In the genomic region with DNA sequence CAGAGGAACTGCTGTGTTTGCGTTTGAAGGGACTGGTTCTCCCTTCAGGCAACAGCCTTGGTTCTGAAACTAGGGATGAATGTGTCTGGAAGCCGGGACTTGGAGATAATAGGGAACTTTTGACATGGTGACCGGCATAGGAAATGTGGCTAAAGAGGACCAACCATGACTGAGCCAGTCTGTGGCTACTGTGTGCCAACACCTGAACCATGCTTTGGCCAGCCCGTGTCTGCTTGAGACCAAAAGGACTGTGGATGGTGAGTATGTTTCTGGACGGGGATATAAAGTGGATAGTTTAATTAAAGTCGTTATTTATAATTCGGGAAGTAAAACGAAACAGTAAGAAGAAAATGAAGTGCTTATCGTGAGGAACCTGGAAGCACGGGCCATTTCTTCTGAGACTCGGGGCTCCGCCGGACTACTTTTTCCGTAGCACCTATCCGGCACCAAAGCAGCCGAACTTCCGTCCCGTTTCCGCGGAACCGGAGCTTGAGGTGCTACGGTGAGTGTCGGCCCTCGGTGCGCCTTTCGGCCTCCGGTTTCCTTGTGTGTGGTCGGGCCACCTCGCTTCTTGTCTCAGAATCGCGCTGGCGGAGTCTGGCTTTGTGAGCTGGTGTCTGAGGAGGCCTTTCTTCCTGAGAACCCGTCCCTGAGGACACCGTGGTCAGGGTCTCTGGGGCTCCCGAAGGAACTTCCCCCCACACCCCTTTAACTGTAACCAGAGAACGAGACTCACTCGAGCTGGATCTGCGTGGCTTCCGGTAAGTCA, we compare ENCODE assay signal across 8 mouse cellular contexts. TPM values are rescaled to one million over a fixed set of nuclear protein-coding genes. Genes with fewer than 3 reads are reported as not detected.
DNase-seq lines count a peak whose midpoint lies in the region; ATAC-seq and TF ChIP-seq lines count a peak whose summit lies in the region.

A gene (plus strand): TSS at position 462 of the 769 bp plus-strand sequence.

- H3K79me2 ChIP-seq in MEL (ENCODE audit: control insufficient read depth, insufficient read depth, low read length, poor library complexity): peaks cover 32% of the 10 kb centered on the region

- peak within 1 kb of the TSS; percentile 83 to 85 for H3K4me3 ChIP-seq in MEL (ENCODE audit: control insufficient read depth in 1 of 2, insufficient read depth in 1 of 2, low read depth in 2 of 2, low read length in 2 of 2)
- H3K4me3 ChIP-seq in cerebellum, adult 2 months (replicated peaks; ENCODE audit: insufficient read depth, low read depth, low read length): peak within 1 kb of the TSS; percentile 93
- H3K4me3 ChIP-seq in forebrain, postnatal 0 days (ENCODE audit: low read depth, low read length): peak within 1 kb of the TSS; percentile 85
- peak within 1 kb of the TSS; percentile 83 for H3K4me3 ChIP-seq in lung, embryonic 16.5 days (ENCODE audit: low read length)

- no peaks in the 10 kb centered on the region for H3K9me3 ChIP-seq in MEL (replicated peaks; ENCODE audit: insufficient read depth, low read length)
- no peaks in the 10 kb centered on the region for H3K9me3 ChIP-seq in forebrain, postnatal 0 days (ENCODE audit: low read length)
- H3K9me3 ChIP-seq in lung, embryonic 16.5 days (ENCODE audit: control insufficient read depth, low read length): no peaks in the 10 kb centered on the region

- WGBS in cerebellum, adult 2 months: 3% methylated on average over 39 of the region's 39 CpGs
- WGBS in forebrain, postnatal 0 days: 6% methylated on average over 39 of the region's 39 CpGs
- 5% methylated on average over 36 of the region's 39 CpGs for WGBS in lung, embryonic 16.5 days

- no peak for TF ChIP-seq RAD21 in MEL (IDR thresholded peaks at IDR 0.05; ENCODE audit: low read depth, low read length)

- no peak for TF ChIP-seq CTCF in MEL (IDR thresholded peaks at IDR 0.05 in 2 of 3, conservative IDR thresholded peaks at IDR 0.05 in 1 of 3; ENCODE audit: control insufficient read depth in 1 of 3, insufficient read depth in 1 of 3, low read depth in 2 of 3, low read length in 3 of 3, poor library complexity in 1 of 3, severe bottlenecking in 1 of 3)
- TF ChIP-seq CTCF in cerebellum, adult 2 months (IDR thresholded peaks at IDR 0.05; ENCODE audit: borderline replicate concordance, insufficient read depth, low read depth, low read length): no peak
- TF ChIP-seq CTCF in forebrain, postnatal 0 days (IDR thresholded peaks at IDR 0.05; ENCODE audit: low read depth): no peak

- peaks cover 0 to 8% of the 10 kb centered on the region in 2 experiments; a peak in 1 of 4 replicates for H3K4me1 ChIP-seq in MEL (ENCODE audit: control insufficient read depth in 1 of 2, insufficient read depth in 2 of 2, low read length in 2 of 2)
- H3K4me1 ChIP-seq in cerebellum, adult 2 months (ENCODE audit: control insufficient read depth, insufficient read depth, low read length): peaks cover 3% of the 10 kb centered on the region
- H3K4me1 ChIP-seq in forebrain, postnatal 0 days (ENCODE audit: insufficient read depth): peaks cover 9% of the 10 kb centered on the region; the same call in 1 of the 2 replicates
- H3K4me1 ChIP-seq in lung, embryonic 16.5 days (replicated peaks; ENCODE audit: control insufficient read depth, insufficient read depth, low read length): peaks cover 8% of the 10 kb centered on the region

- TF ChIP-seq EP300 in MEL (IDR thresholded peaks at IDR 0.05; ENCODE audit: low read depth in 1 of 2, low read length in 2 of 2): no peak

- H3K4me2 ChIP-seq in forebrain, postnatal 0 days (ENCODE audit: low read depth): peak within 1 kb of the TSS; percentile 74
- peak within 1 kb of the TSS; percentile 58 for H3K4me2 ChIP-seq in lung, embryonic 16.5 days (ENCODE audit: low read depth, low read length)

- no peaks in the 10 kb centered on the region for H3K27me3 ChIP-seq in MEL (ENCODE audit: control insufficient read depth in 1 of 2, insufficient read depth in 2 of 2, low read length in 2 of 2)
- H3K27me3 ChIP-seq in cerebellum, adult 2 months (ENCODE audit: control insufficient read depth, insufficient read depth, low read length): no peaks in the 10 kb centered on the region
- no peaks in the 10 kb centered on the region for H3K27me3 ChIP-seq in forebrain, postnatal 0 days (ENCODE audit: insufficient read depth, low read length)
- no peaks in the 10 kb centered on the region for H3K27me3 ChIP-seq in lung, embryonic 16.5 days (ENCODE audit: control insufficient read depth, insufficient read depth, low read depth, low read length)

- peak; percentile 77 for ATAC-seq in forebrain, postnatal 0 days
- ATAC-seq in lung, embryonic 16.5 days (ENCODE audit: low read depth): peak; percentile 64; the same call in 1 of the 2 replicates

- peak; percentile 80 to 94 for TF ChIP-seq POLR2A in MEL (IDR thresholded peaks at IDR 0.05; ENCODE audit: control insufficient read depth in 1 of 2, insufficient read depth in 1 of 2, low read depth in 1 of 2, low read length in 2 of 2, poor library complexity in 1 of 2)
- TF ChIP-seq POLR2A in cerebellum, adult 2 months (IDR thresholded peaks at IDR 0.05; ENCODE audit: borderline replicate concordance, insufficient read depth, low read length): peak; percentile 94

- H3K27ac ChIP-seq in MEL (ENCODE audit: control insufficient read depth, low read depth, low read length): peak within 1 kb of the TSS; percentile 75
- H3K27ac ChIP-seq in cerebellum, adult 2 months (ENCODE audit: insufficient read depth, low read length): peak within 1 kb of the TSS; percentile 12; the same call in 1 of the 2 replicates
- H3K27ac ChIP-seq in forebrain, postnatal 0 days (ENCODE audit: low read depth, low read length): peak within 1 kb of the TSS; percentile 73; the same call in 1 of the 2 replicates
- peak within 1 kb of the TSS; percentile 61 for H3K27ac ChIP-seq in lung, embryonic 16.5 days (ENCODE audit: low read length)

- peaks cover 2 to 5% of the 10 kb centered on the region in 2 experiments; a peak in 3 of 4 replicates for H3K36me3 ChIP-seq in MEL (ENCODE audit: control insufficient read depth in 1 of 2, insufficient read depth in 2 of 2, low read length in 2 of 2)
- H3K36me3 ChIP-seq in forebrain, postnatal 0 days (ENCODE audit: insufficient read depth): peaks cover 17% of the 10 kb centered on the region
- 0 out of 2 replicates have a peak, but pooled peaks cover 1% of the 10 kb centered on the region for H3K36me3 ChIP-seq in lung, embryonic 16.5 days (ENCODE audit: control insufficient read depth, insufficient read depth, low read length)

- H3K9ac ChIP-seq in MEL (ENCODE audit: control insufficient read depth, low read depth, low read length, poor library complexity, severe bottlenecking): peak within 1 kb of the TSS; percentile 89
- peak within 1 kb of the TSS; percentile 71 for H3K9ac ChIP-seq in forebrain, postnatal 0 days
- peak within 1 kb of the TSS; percentile 87 for H3K9ac ChIP-seq in lung, embryonic 16.5 days (ENCODE audit: low read length)

- DNase-seq in MEL (ENCODE audit: low read depth, low spot score): peak; percentile 93
- peak; percentile 82 to 90 for DNase-seq in cerebellum, adult 2 months
- DNase-seq in forebrain, postnatal 0 days: peak; percentile 90
- DNase-seq in heart, postnatal 4 days: peak; percentile 91
- peak in 1 of 2 experiments; percentile 76 for DNase-seq in layer of hippocampus, adult 8-10 months (ENCODE audit: low spot score in 2 of 2)
- peak; percentile 85 for DNase-seq in ovary, postnatal 10 days (ENCODE audit: low spot score)
- peak; percentile 86 for DNase-seq in thymus, postnatal 14 days

TF ChIP-seq in MEL, 35 proteins besides CTCF, POLR2A, EP300 and RAD21 (continues in another document):
- peak; percentile 82 for TF ChIP-seq MXI1 (IDR thresholded peaks at IDR 0.05; ENCODE audit: low read depth, low read length)
- TF ChIP-seq MAX (IDR thresholded peaks at IDR 0.05; ENCODE audit: low read length): peak; percentile 49; the same call in 1 of the 2 replicates
- TF ChIP-seq MYB (IDR thresholded peaks at IDR 0.05; ENCODE audit: low read depth, low read length): no peak
- no peak for TF ChIP-seq ZKSCAN1 (IDR thresholded peaks at IDR 0.05; ENCODE audit: low read depth, low read length)
- TF ChIP-seq HCFC1 (IDR thresholded peaks at IDR 0.05; ENCODE audit: low read depth, low read length): peak; percentile 94
- no peak for TF ChIP-seq BHLHE40 (IDR thresholded peaks at IDR 0.05; ENCODE audit: borderline replicate concordance, low read depth, low read length)
- no peak for TF ChIP-seq MEF2A (IDR thresholded peaks at IDR 0.05; ENCODE audit: extremely low read depth, insufficient replicate concordance, low read depth, low read length, poor library complexity, severe bottlenecking)
- TF ChIP-seq USF1 (IDR thresholded peaks at IDR 0.05; ENCODE audit: low read depth, low read length): no peak
- no peak for TF ChIP-seq TAL1 (IDR thresholded peaks at IDR 0.05; ENCODE audit: low read length)
- no peak for TF ChIP-seq POLR2AphosphoS5 (IDR thresholded peaks at IDR 0.05; ENCODE audit: borderline replicate concordance, low read depth, low read length)
- TF ChIP-seq SMC3 (IDR thresholded peaks at IDR 0.05; ENCODE audit: low read depth, low read length): no peak
- TF ChIP-seq ZMIZ1 (IDR thresholded peaks at IDR 0.05; ENCODE audit: low read depth, low read length): peak; percentile 63; the same call in 1 of the 2 replicates
- TF ChIP-seq KAT2A (conservative IDR thresholded peaks at IDR 0.05; ENCODE audit: low read depth, low read length): no peak; the same call in 1 of the 2 replicates
- TF ChIP-seq GATA1 (IDR thresholded peaks at IDR 0.05; ENCODE audit: low read depth, low read length): peak; percentile 55; the same call in 1 of the 2 replicates
- TF ChIP-seq ETS1 (IDR thresholded peaks at IDR 0.05; ENCODE audit: low read depth, low read length): peak; percentile 27; the same call in 1 of the 2 replicates
- no peak for TF ChIP-seq E2F4 (IDR thresholded peaks at IDR 0.05; ENCODE audit: borderline replicate concordance, low read depth, low read length)
- TF ChIP-seq TBP (IDR thresholded peaks at IDR 0.05; ENCODE audit: low read depth, low read length): peak; percentile 95
- TF ChIP-seq JUND (IDR thresholded peaks at IDR 0.05; ENCODE audit: low read depth, low read length): 0 out of 2 replicates have a peak, but pooled peaks have one; percentile 44
- peak; percentile 91 for TF ChIP-seq SIN3A (IDR thresholded peaks at IDR 0.05; ENCODE audit: low read length)

RNA-seq across cellular contexts. Expression of the gene that starts here (rescaled TPM):
- total RNA-seq in MEL (2012; rRNA removed): 24.2 and 28.2 TPM in 2 replicates
- polyA plus RNA-seq in MEL (2012; ENCODE audit: insufficient read depth in 1 of 2, insufficient read length in 2 of 2, low read depth in 1 of 2, low replicate concordance in 2 of 2, missing spikeins in 1 of 2): 10 to 100 TPM in 1 of 2 experiments, not detected in 1; 34.1 TPM
- polyA plus RNA-seq in cerebellum, adult 2 months (2012; rRNA removed): 41.4 and 43.2 TPM in 2 replicates
- total RNA-seq in forebrain, postnatal 0 days (2014; rRNA removed): 46.7 and 50.1 TPM in 2 replicates
- polyA plus RNA-seq in forebrain, postnatal 0 days (2015; fragmentation: Nextera tagmentation; extraction: Ambion mirVana): 37.1 and 43.7 TPM in 2 replicates
- total RNA-seq in heart, postnatal 4 days (2021): 10 to 100 TPM; 17.3 to 17.8 TPM
- total RNA-seq in layer of hippocampus, adult 8-10 months (2022): 10 to 100 TPM; 35.7 to 39.3 (median 37.2) TPM
- polyA plus RNA-seq in lung, embryonic 16.5 days (2015; fragmentation: Nextera tagmentation; extraction: Ambion mirVana): 31.0 and 32.1 TPM in 2 replicates

Comparison
In these comparisons a context has a peak if more than half of its experiments do, and no peak if none do; other contexts are left out.
1. H3K27ac ChIP-seq: peak in every context shown above with its lines; median percentile 75 in MEL; 73 in forebrain, postnatal 0 days; 61 in lung, embryonic 16.5 days; 12 in cerebellum, adult 2 months.